Mouse (Mus musculus) heart, adult 11 months (tissue): Measurements from ENCODE around the gene Cyp3a41b.
"Not testable (repeated sequence)": the region's sequence is repeated elsewhere in the genome, so short reads cannot be mapped to it uniquely, and the experiment has no call there.

ENCODE experiments used
- DNase-seq: peaks from one replicate; pipeline ENCODE4 v3.0.0; 2022

Cyp3a41b gene

DNA sequence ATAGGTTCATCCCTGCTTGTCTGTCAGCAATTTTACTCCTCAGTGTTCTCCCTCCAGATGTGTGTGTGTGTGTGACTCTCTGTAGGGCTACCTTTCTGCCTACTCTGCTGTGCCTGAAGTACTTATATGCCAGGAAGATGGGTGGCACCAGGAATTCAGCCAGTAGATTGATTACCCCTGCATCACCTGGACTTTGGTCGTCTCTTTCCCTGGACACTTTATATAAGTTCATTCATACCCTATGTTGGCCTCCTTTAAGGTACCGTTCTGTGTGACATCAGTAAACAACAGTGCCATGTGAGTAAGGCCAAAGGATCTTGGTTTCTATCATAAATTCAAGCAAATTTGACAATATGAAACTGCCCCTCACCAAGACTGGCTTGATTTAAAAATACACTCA, at the start of gene Cyp3a41b:
Gene Cyp3a41b (minus strand): TSS at position 101 of the 400 bp plus-strand sequence.
- not testable (repeated sequence) for DNase-seq

GRCm38 (mm10) chr5:145632286-145632685, 47.8 kb upstream of the Cyp3a41b start:
- DNase-seq = not testable (repeated sequence)

GRCm38 (mm10) chr5:145604891-145605290, 20.4 kb upstream of the Cyp3a41b start:
- DNase-seq = not testable (repeated sequence)

- not testable (repeated sequence) for DNase-seq
These were observed 13.3 kb upstream of the Cyp3a41b start for GRCm38 (mm10) chr5:145597851-145598250.

GRCm38 (mm10) chr5:145577321-145577720, 7.2 kb downstream of the Cyp3a41b start:
- DNase-seq = not testable (repeated sequence)

- DNase-seq = not testable (repeated sequence)
These were observed 8.9 kb downstream of the Cyp3a41b start for GRCm38 (mm10) chr5:145575660-145576059.

DNA sequence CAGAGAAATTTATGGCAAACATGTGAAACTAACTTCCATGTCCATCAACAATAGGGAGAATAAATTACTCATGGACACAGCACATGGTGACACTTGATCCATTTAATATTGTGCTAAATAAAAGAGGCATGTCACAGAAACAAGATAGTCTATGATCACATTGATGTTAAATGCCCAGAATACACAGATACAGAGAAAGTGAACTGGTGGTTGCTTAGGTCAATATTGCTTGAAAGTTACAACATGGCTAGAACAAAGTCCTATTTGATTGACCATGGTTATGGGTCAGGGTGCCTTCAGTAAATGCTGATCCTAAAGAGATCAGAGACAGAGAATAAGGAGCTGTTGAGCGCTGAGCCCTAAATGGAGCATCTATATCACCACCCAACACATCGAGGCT, 12.6 kb downstream of the Cyp3a41b start:
- DNase-seq = not testable (repeated sequence)
